Mouse (Mus musculus): ENCODE results near the gene Lgals9. TPM values are rescaled to one million over a fixed set of nuclear protein-coding genes. Genes with fewer than 3 reads are reported as not detected.
A peak's percentile ranks its signal among the peaks of the same experiment; 100 is the strongest.

Gene Lgals9
- polyA plus RNA-seq (2015; fragmentation: Nextera tagmentation; extraction: Ambion mirVana) = 54.4 and 86.9 TPM in 2 replicates

DNA sequence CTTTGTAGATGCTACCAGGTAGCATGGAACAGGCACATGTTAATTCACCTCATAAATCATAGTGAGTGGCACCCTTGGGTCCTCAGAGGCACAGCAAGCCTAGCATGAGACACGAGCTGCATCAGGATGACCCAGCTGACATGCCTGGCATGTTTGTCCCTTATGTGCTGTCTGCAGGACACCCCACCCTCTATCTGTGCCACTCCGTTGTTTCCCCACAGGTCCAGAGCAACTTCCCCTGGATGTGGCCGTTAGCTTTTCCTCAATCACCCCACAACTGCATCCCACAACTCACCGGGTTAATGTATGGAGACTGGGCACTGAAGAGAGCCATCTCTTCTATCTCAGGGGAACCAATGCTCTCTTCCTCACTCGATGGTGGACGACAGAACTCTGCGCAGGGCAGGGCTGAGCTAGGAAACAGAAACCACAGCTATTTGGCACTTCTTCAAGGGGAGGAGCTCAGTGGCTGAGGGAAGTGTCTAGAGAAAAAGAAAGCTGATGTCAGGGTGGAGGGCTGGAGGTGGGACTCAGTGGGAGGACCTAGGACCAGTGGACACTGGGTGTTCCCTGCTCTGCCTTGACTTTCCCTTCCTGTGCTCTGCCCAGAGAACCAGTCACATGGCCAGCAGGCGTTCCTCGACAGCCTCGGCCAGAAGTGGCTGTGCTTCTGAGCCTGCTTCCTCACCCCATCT is at the start of gene Lgals9:
Lgals9 (minus strand) TSS at position 464 of the 695 bp plus-strand sequence.
- H3K27ac ChIP-seq = peak within 1 kb of the TSS; percentile 58

DNA sequence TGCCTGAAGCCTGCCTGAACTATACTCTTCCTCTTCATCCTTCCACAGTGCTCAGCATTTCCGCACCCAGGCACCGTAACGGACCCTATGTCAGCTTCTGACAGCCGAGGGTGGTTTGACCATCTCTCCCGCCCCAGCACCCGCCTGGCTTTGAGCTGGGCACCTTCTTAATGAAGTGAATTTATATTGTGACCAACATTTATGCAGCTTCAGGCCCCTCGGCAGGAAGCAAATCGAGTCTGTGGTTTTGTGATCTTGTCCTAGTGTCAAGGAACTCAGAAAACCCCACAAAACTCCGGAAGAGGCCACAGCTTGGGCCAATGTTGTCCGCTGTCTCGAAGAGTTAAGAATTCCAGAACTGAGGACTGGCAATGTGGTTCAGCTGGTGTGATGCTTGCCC is 48.9 kb upstream of the Lgals9 start:
- ATAC-seq (replicated peaks; ENCODE audit: insufficient number of reproducible peaks, insufficient read depth, low FRiP score, low read depth) = no peak
- H3K4me1 ChIP-seq (replicated peaks) = peaks cover 12% of the 10 kb centered on the region
- H3K4me2 ChIP-seq = no peak overlapping the region
- 85% methylated on average over 11 of the region's 11 CpGs for WGBS
- H3K27ac ChIP-seq = no peak overlapping the region
- no peak overlapping the region for H3K4me3 ChIP-seq
- peaks cover 8% of the 10 kb centered on the region; the same call in 1 of the 2 replicates for H3K36me3 ChIP-seq
- H3K9me3 ChIP-seq (replicated peaks) = no peaks in the 10 kb centered on the region
- no peaks in the 10 kb centered on the region for H3K27me3 ChIP-seq
- H3K9ac ChIP-seq = no peak overlapping the region

More for the DNA sequence above, at the start of gene Lgals9:
- H3K4me1 ChIP-seq (replicated peaks) = peaks cover 9% of the 10 kb centered on the region
- peak within 1 kb of the TSS; percentile 12 for H3K9ac ChIP-seq
- H3K36me3 ChIP-seq = no peaks in the 10 kb centered on the region
- peak within 1 kb of the TSS; percentile 56 for H3K4me2 ChIP-seq
- peak within 1 kb of the TSS; percentile 48 for H3K4me3 ChIP-seq
- H3K27me3 ChIP-seq = no peaks in the 10 kb centered on the region
- peak; percentile 85 for ATAC-seq (replicated peaks; ENCODE audit: insufficient number of reproducible peaks, insufficient read depth, low FRiP score, low read depth)
- H3K9me3 ChIP-seq (replicated peaks) = no peaks in the 10 kb centered on the region
- WGBS = 35% methylated on average over 10 of the region's 10 CpGs

DNA sequence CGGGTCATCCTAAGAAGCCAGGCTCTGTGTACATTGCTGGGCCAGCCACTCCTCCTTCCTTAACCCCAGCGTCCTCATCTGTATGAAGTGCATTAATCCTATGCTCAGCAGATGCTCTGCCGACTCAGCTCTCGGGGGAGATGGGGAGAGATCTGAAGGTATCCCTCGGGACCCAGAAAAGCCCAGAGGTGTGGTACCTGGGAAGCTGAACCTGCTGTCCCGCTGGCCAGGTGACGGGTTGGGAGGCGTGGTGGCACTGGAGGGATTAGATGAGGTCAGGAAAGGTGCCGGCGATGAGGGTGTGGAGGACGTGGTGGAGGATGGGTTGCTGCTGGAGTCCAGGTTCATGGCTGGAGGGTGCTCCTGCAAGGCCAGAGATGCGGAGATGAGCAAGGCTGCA is 48.3 kb upstream of the Lgals9 start:
- Histone ChIP-seq H3K4me1 (replicated peaks) (peaks cover 12% of the 10 kb centered on the region), H3K27me3 (no peaks in the 10 kb centered on the region), H3K4me3 (no peak overlapping the region), H3K9me3 (replicated peaks) (no peaks in the 10 kb centered on the region), H3K4me2 (no peak overlapping the region), H3K9ac (no peak overlapping the region), H3K27ac (no peak overlapping the region), H3K36me3 (peaks cover 10% of the 10 kb centered on the region; the same call in 1 of the 2 replicates)
- 80% methylated on average over 12 of the region's 12 CpGs for WGBS
- no peak for ATAC-seq (replicated peaks; ENCODE audit: insufficient number of reproducible peaks, insufficient read depth, low FRiP score, low read depth)

DNA sequence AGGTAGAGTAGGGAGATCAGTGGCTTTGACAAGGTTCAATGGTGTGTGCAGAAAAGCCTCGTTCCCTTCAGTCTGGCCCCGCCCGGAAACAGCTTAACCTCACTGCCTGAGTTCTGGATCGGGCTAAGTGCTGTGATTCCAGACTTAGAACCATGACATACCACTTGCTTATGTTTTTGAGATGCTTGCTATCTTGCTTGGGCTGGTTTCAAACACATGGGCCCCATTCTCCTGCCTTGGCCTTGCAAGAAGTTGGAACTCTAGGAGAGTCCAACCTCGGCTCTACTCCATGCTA is 46.7 kb upstream of the Lgals9 start:
- no peak overlapping the region for H3K9ac ChIP-seq
- no peaks in the 10 kb centered on the region for H3K9me3 ChIP-seq (replicated peaks)
- peaks cover 10% of the 10 kb centered on the region for H3K4me1 ChIP-seq (replicated peaks)
- no peak for ATAC-seq (replicated peaks; ENCODE audit: insufficient number of reproducible peaks, insufficient read depth, low FRiP score, low read depth)
- H3K36me3 ChIP-seq = peaks cover 24% of the 10 kb centered on the region; the same call in 1 of the 2 replicates
- no peaks in the 10 kb centered on the region for H3K27me3 ChIP-seq
- no peak overlapping the region for H3K4me3 ChIP-seq
- no peak overlapping the region for H3K4me2 ChIP-seq
- 63% methylated on average over 5 of the region's 5 CpGs for WGBS
- peak overlapping the region; percentile 26; the same call in 1 of the 2 replicates for H3K27ac ChIP-seq

DNA sequence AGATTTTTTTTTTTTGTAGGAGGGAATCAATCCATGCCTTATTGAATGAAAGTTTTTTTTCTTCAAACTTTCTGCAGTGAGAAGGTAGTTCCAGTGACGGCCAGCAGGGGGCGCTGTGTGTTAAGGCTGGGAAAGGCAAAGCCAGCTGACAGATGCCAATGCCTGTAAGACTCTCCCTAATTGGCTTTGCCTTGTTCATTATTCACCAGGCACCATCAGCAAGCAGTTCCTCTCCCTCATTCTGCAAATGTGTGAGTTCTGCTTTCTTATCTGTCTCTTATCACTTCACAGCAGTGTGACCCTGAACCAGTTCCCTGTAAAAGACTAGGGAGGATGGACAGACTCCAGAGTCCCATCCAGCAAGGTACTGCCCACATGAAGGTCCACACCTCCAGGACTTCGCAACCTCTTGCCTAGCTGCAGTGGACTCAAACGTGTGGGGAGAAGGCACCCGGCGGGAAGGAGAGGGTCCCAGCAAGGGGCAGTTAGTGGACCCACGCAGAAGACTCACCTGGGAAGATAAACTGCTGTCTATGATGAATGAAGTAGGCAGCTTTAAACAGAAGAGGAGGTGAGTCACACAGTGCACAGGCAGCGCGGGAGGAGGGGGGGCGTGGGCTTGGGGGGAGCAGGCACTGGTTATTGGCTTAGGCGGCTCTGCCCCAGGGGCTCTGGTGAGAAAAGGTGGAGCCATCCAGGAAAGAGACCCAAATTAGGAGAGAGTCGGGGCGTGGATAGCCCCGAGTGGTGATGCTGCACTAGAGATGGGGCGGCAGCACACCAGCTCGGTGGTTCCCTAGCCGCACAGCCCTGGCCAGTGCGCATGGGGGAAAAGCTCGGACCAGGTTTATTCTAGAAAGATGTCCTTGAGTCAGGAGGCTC is 46.1 kb upstream of the Lgals9 start:
- Histone ChIP-seq H3K9ac (no peak overlapping the region), H3K27me3 (no peaks in the 10 kb centered on the region), H3K4me1 (replicated peaks) (peaks cover 7% of the 10 kb centered on the region), H3K4me2 (no peak overlapping the region), H3K27ac (peak overlapping the region; percentile 53; the same call in 1 of the 2 replicates), H3K4me3 (no peak overlapping the region), H3K36me3 (peaks cover 25% of the 10 kb centered on the region; the same call in 1 of the 2 replicates), H3K9me3 (replicated peaks) (no peaks in the 10 kb centered on the region)
- ATAC-seq (replicated peaks; ENCODE audit: insufficient number of reproducible peaks, insufficient read depth, low FRiP score, low read depth) = no peak; the same call in 1 of the 2 replicates
- WGBS = 38% methylated on average over 19 of the region's 19 CpGs

DNA sequence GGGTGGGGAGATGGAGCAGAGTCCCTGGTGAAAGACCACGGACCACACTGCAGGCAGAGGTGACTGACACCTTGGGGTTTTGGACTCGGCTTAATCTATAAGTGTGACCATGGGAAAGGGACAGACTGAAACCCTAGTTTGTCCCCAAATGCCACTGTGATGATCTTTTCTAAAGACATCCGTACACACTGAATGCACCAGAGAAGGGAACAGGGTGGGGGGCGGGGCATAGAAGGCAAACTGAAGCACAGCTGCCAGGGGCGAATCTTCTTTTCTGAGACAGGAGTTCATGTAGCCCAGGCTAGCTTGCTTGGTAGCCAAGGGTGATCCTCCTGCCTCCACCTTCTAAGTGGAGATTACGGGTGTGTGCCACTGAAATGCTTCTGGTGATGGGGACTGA is 39.0 kb upstream of the Lgals9 start:
- peaks cover 23% of the 10 kb centered on the region for H3K4me1 ChIP-seq (replicated peaks)
- H3K9ac ChIP-seq = no peak overlapping the region
- H3K4me3 ChIP-seq = no peak overlapping the region
- WGBS = 69% methylated on average over 6 of the region's 6 CpGs
- H3K27ac ChIP-seq = peak overlapping the region; percentile 72
- H3K9me3 ChIP-seq (replicated peaks) = no peaks in the 10 kb centered on the region
- peak overlapping the region; percentile 26; the same call in 1 of the 2 replicates for H3K4me2 ChIP-seq
- no peak for ATAC-seq (replicated peaks; ENCODE audit: insufficient number of reproducible peaks, insufficient read depth, low FRiP score, low read depth)
- H3K36me3 ChIP-seq = peaks cover 36% of the 10 kb centered on the region
- H3K27me3 ChIP-seq = no peaks in the 10 kb centered on the region

DNA sequence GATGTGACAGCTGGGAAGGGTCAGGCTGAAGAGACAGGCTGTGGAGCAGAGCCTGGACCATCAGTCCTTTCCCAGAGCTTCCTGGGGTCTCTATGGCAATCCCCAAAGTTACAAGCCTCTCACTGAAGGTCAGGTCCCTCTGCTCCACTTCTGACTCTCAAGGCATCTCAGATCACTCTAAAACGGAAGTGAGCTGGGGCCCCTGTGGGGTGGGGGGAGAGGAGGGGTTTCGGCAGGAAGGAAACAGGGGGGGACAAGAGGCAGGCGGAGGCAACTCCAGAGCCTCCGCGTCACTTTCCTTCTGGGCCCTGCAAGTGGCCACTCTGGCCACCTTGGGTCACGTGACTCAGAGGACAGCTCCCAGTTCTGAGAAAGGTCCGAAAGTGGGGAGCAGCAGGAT is 38.6 kb upstream of the Lgals9 start:
- Histone ChIP-seq H3K36me3 (peaks cover 40% of the 10 kb centered on the region), H3K27ac (peak overlapping the region; percentile 72), H3K9ac (no peak overlapping the region), H3K4me3 (no peak overlapping the region), H3K9me3 (replicated peaks) (no peaks in the 10 kb centered on the region), H3K4me1 (replicated peaks) (peaks cover 23% of the 10 kb centered on the region), H3K27me3 (no peaks in the 10 kb centered on the region), H3K4me2 (peak overlapping the region; percentile 26; the same call in 1 of the 2 replicates)
- 36% methylated on average over 7 of the region's 7 CpGs for WGBS
- ATAC-seq (replicated peaks; ENCODE audit: insufficient number of reproducible peaks, insufficient read depth, low FRiP score, low read depth) = peak; percentile 61

DNA sequence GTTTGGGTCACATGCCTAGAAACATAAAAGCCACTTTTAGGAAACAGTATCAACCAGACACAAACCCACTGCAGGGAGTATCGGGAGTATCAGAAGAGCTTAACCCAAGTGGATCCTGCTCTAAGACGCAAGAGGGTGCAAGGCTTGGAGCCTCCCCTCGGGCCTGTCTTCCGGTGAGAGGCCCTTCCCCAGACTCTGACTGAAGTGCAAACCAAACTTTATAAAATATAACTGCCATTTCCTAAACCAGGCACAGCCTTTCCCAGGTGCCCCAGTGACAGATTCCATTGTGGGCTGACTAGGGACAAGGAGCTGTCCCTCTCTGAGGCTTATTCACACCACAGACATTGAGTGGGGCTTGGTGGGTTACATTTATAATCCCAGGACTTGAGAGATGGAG is 38.1 kb upstream of the Lgals9 start:
- H3K4me2 ChIP-seq = peak overlapping the region; percentile 26; the same call in 1 of the 2 replicates
- H3K27me3 ChIP-seq = no peaks in the 10 kb centered on the region
- H3K27ac ChIP-seq = peak overlapping the region; percentile 72
- ATAC-seq (replicated peaks; ENCODE audit: insufficient number of reproducible peaks, insufficient read depth, low FRiP score, low read depth) = no peak
- peaks cover 42% of the 10 kb centered on the region for H3K36me3 ChIP-seq
- H3K4me3 ChIP-seq = no peak overlapping the region
- peaks cover 23% of the 10 kb centered on the region for H3K4me1 ChIP-seq (replicated peaks)
- no peaks in the 10 kb centered on the region for H3K9me3 ChIP-seq (replicated peaks)
- no peak overlapping the region for H3K9ac ChIP-seq
- 73% methylated on average over 4 of the region's 4 CpGs for WGBS

DNA sequence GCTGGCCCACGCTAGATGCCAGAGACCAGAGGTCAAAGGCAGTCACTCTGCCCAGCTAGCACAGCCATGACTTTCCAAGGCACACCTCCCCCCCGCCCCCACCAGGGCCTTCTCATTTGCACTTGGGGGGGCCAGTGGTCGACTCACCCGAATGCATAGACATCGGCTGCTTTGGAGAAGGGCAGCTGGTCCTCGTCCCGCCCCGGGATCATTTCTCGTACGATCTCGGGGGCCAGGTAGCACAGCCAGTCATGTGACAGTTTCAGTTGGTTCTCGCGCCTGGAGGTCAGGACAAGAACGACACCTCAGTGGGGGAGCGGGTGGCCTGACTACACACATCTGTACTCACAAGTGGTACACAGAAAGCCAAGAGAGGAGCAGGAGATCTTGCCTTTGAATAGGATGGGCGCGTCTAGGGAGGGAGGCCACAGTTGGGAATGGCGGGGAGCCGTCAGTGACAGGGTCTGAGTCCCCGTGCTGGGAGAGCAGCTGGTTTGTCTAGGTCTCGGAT is 35.8 kb upstream of the Lgals9 start:
- Histone ChIP-seq H3K9me3 (replicated peaks) (no peaks in the 10 kb centered on the region), H3K36me3 (peaks cover 28% of the 10 kb centered on the region), H3K4me2 (no peak overlapping the region), H3K27ac (no peak overlapping the region), H3K27me3 (no peaks in the 10 kb centered on the region), H3K4me1 (replicated peaks) (peaks cover 30% of the 10 kb centered on the region), H3K4me3 (no peak overlapping the region), H3K9ac (no peak overlapping the region)
- ATAC-seq (replicated peaks; ENCODE audit: insufficient number of reproducible peaks, insufficient read depth, low FRiP score, low read depth) = no peak
- 70% methylated on average over 21 of the region's 21 CpGs for WGBS

DNA sequence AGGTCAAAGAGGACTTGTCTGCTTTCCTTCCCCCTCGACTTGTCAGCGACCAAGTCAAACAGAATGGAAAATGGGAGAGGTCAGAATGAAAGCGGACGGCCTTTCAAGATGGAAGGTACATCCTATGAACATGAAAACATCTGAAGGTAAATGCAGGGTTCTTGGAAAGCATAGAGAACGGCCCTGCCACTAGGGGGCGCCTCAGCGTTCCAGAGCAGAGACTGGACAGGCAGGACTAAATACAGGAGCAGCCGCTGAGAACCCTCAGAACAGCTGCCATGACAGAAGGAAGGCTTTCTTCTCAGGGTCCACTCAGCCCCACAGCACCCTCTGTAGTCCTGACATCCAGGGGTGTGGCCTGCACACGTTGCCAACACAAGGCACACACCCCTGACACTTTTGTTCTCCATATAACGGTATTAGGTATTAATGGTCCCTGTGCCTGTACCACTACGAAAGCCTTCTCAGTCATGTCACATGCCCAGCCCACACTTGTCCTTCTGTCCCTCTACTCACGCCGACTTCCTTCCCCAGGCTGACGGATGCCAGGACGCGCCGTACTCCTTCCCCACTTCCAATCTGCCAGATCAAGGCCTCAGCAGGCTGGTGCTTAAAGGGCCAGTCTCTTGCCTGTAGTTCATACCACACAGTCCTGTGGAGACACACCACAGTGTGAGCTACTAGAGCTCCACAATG is 35.2 kb upstream of the Lgals9 start:
- Histone ChIP-seq H3K4me1 (replicated peaks) (peaks cover 34% of the 10 kb centered on the region), H3K9ac (no peak overlapping the region), H3K27ac (no peak overlapping the region), H3K27me3 (no peaks in the 10 kb centered on the region), H3K4me2 (no peak overlapping the region), H3K36me3 (peaks cover 27% of the 10 kb centered on the region), H3K4me3 (no peak overlapping the region), H3K9me3 (replicated peaks) (no peaks in the 10 kb centered on the region)
- WGBS = 74% methylated on average over 17 of the region's 17 CpGs
- ATAC-seq (replicated peaks; ENCODE audit: insufficient number of reproducible peaks, insufficient read depth, low FRiP score, low read depth) = no peak
